Mouse (Mus musculus): ENCODE results near the gene Tnr. TPM values are rescaled to one million over a fixed set of nuclear protein-coding genes. Genes with fewer than 3 reads are reported as not detected.

Tnr gene
- total and polyA plus RNA-seq, 3 experiments: not detected

GRCm38 (mm10) chr1:159735099-159735498 is 211.5 kb downstream of the Tnr start:
- TF ChIP-seq MAFK (IDR thresholded peaks at IDR 0.05; ENCODE audit: insufficient replicate concordance, low read length): no peak
- no peak for TF ChIP-seq TBP (conservative IDR thresholded peaks at IDR 0.05; ENCODE audit: low read depth, low read length)
- no peak for TF ChIP-seq JUN (IDR thresholded peaks at IDR 0.05; ENCODE audit: insufficient read depth, low read depth, low read length)
- in situ Hi-C loops (cut with MboI; ENCODE audit: low pct_ligation_motif_present, low pct_unique_long_range_greater_than_20kb, low sequenced_read_pairs) (no loop called here), dilution Hi-C loops (cut with MboI; ENCODE audit: extremely low pct_ligation_motif_present, extremely low pct_unique_long_range_greater_than_20kb, low sequenced_read_pairs) (no loop called here)
- H3K4me1 ChIP-seq (ENCODE audit: control insufficient read depth in 1 of 2, insufficient read depth in 2 of 2): peaks cover 0 to 7% of the 10 kb centered on the region in 2 experiments; a peak in 1 of 4 replicates
- no peak for DNase-seq (ENCODE audit: extremely low read depth)
- no peaks in the 10 kb centered on the region for H3K36me3 ChIP-seq (replicated peaks in 1 of 2; ENCODE audit: control insufficient read depth in 1 of 2, insufficient read depth in 1 of 2, low read length in 1 of 2)
- no peak overlapping the region for H3K4me2 ChIP-seq (ENCODE audit: insufficient read depth, low read depth, poor library complexity, severe bottlenecking)
- H3K4me3 ChIP-seq (replicated peaks in 1 of 3; ENCODE audit: low read depth in 2 of 3, low read length in 2 of 3, poor library complexity in 1 of 3): no peak overlapping the region
- H3K9ac ChIP-seq (ENCODE audit: insufficient read depth, low read depth): no peak overlapping the region
- H3K79me2 ChIP-seq (replicated peaks; ENCODE audit: control insufficient read depth, extremely low read depth, insufficient read depth, poor library complexity, severe bottlenecking): no peaks in the 10 kb centered on the region
- H3K27me3 ChIP-seq (replicated peaks): peaks cover 31% of the 10 kb centered on the region
- no peaks in the 10 kb centered on the region for H3K9me3 ChIP-seq (replicated peaks; ENCODE audit: low read length)
- H3K27ac ChIP-seq (ENCODE audit: insufficient read depth, low read depth): no peak overlapping the region

DNA sequence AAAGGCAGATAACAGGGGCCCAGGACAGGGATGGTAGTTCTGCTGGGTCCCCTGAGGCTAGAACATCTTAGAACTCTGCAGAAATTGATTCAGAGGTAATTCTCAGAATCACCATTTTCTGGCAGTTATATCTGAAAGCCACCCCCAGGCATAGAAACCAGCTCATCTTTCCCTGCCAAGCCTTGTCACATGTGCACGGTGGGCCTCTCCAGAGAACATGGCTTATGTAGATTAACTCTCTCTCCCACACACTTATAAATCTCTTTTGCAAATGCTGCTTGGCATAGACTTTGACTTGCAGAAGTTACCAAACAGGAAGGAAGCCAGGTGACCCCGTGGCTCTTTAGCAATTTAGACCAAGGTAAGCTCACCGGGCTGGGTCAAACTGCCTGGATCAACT is 215.9 kb downstream of the Tnr start:
- dilution Hi-C loops (cut with MboI; ENCODE audit: extremely low pct_ligation_motif_present, extremely low pct_unique_long_range_greater_than_20kb, low sequenced_read_pairs) (no loop called here), in situ Hi-C loops (cut with MboI; ENCODE audit: low pct_ligation_motif_present, low pct_unique_long_range_greater_than_20kb, low sequenced_read_pairs) (no loop called here)
- Histone ChIP-seq H3K79me2 (replicated peaks; ENCODE audit: control insufficient read depth, extremely low read depth, insufficient read depth, poor library complexity, severe bottlenecking) (no peaks in the 10 kb centered on the region), H3K4me1 (ENCODE audit: control insufficient read depth in 1 of 2, insufficient read depth in 2 of 2) (peaks cover 0 to 7% of the 10 kb centered on the region in 2 experiments; a peak in 1 of 4 replicates), H3K9me3 (replicated peaks; ENCODE audit: low read length) (no peaks in the 10 kb centered on the region), H3K27me3 (replicated peaks) (peaks cover 39% of the 10 kb centered on the region), H3K27ac (ENCODE audit: insufficient read depth, low read depth) (no peak overlapping the region), H3K4me2 (ENCODE audit: insufficient read depth, low read depth, poor library complexity, severe bottlenecking) (no peak overlapping the region), H3K36me3 (replicated peaks in 1 of 2; ENCODE audit: control insufficient read depth in 1 of 2, insufficient read depth in 1 of 2, low read length in 1 of 2) (no peaks in the 10 kb centered on the region), H3K9ac (ENCODE audit: insufficient read depth, low read depth) (no peak overlapping the region), H3K4me3 (replicated peaks in 1 of 3; ENCODE audit: low read depth in 2 of 3, low read length in 2 of 3, poor library complexity in 1 of 3) (no peak overlapping the region)
- TF ChIP-seq RAD21 (IDR thresholded peaks at IDR 0.05; ENCODE audit: low read depth, low read length) (no peak), BHLHE40 (IDR thresholded peaks at IDR 0.05; ENCODE audit: low read depth, low read length) (no peak), ZNF384 (IDR thresholded peaks at IDR 0.05; ENCODE audit: low read depth, low read length) (no peak), MAX (IDR thresholded peaks at IDR 0.05; ENCODE audit: low read length) (no peak), SMC3 (IDR thresholded peaks at IDR 0.05; ENCODE audit: low read depth, low read length) (no peak), POLR2AphosphoS2 (IDR thresholded peaks at IDR 0.05; ENCODE audit: low read depth, low read length) (no peak), CHD2 (IDR thresholded peaks at IDR 0.05; ENCODE audit: low read length) (no peak), MEF2A (IDR thresholded peaks at IDR 0.05; ENCODE audit: borderline replicate concordance, low read depth, low read length) (no peak), ZC3H11A (IDR thresholded peaks at IDR 0.05; ENCODE audit: low read depth, low read length) (no peak), HCFC1 (IDR thresholded peaks at IDR 0.05; ENCODE audit: low read depth, low read length) (no peak), NRF1 (IDR thresholded peaks at IDR 0.05; ENCODE audit: low read depth, low read length) (no peak)
- no peak for DNase-seq (ENCODE audit: extremely low read depth)

Data from CH12.LX (cell line).